Mouse (Mus musculus) liver, embryonic 13.5 days (tissue): ENCODE results near the gene Tgfbr3l. TPM values are rescaled to one million over a fixed set of nuclear protein-coding genes. Genes with fewer than 3 reads are reported as not detected.

Experiments
- ATAC-seq: fragments of 200-750 bp; cut with Nextera tagmentation; 2 replicates; pipeline ENCODE4 v1.8.0; 2017; ENCODE audit warnings: low read depth, mild to moderate bottlenecking, moderate number of reproducible peaks, moderate library complexity
- DNase-seq: peaks from one replicate; pipeline ENCODE4 v3.0.0; 2022
- H3K27ac ChIP-seq: fragments of 300-500 bp; sonication (generic); 2 replicates; pipeline ENCODE4 v1.5.1; 2015; ENCODE audit warnings: moderate library complexity, mild to moderate bottlenecking, inconsistent platforms
- H3K27me3 ChIP-seq: fragments of 300-500 bp; sonication (generic); 2 replicates; pipeline ENCODE4 v1.6.1; 2015; ENCODE audit warnings: mild to moderate bottlenecking, inconsistent platforms
- H3K36me3 ChIP-seq: fragments of 300-500 bp; sonication (generic); 2 replicates; pipeline ENCODE4 v1.6.1; 2015; ENCODE audit warnings: mild to moderate bottlenecking, inconsistent platforms
- H3K4me1 ChIP-seq: fragments of 300-500 bp; sonication (generic); replicated peaks from 2 replicates; pipeline ENCODE4 v1.6.1; 2015; ENCODE audit warnings: inconsistent platforms
- H3K4me2 ChIP-seq: fragments of 300-500 bp; sonication (generic); 2 replicates; pipeline ENCODE4 v1.6.1; 2015; ENCODE audit warnings: inconsistent platforms, mild to moderate bottlenecking, moderate library complexity
- H3K4me3 ChIP-seq: fragments of 300-500 bp; sonication (generic); replicated peaks from 2 replicates; pipeline ENCODE4 v1.5.1; 2015; ENCODE audit warnings: mild to moderate bottlenecking, inconsistent platforms
- H3K9ac ChIP-seq: fragments of 300-500 bp; sonication (generic); 2 replicates; pipeline ENCODE4 v1.6.1; 2015; ENCODE audit warnings: mild to moderate bottlenecking, inconsistent platforms
- H3K9me3 ChIP-seq: fragments of 300-500 bp; sonication (generic); replicated peaks from 2 replicates; pipeline ENCODE4 v1.6.1; 2016; ENCODE audit warnings: inconsistent platforms
- WGBS: fragments of 180-500 bp; shearing (Covaris S2); methylation state at CpG from one replicate; pipeline ENCODE4 v1.1.7; 2015; ENCODE audit not compliant: insufficient replicate concordance; 5-methylcytosine and 5-hydroxymethylcytosine counted together
- polyA plus RNA-seq: library from polyadenylated mRNA; unstranded; fragments of >200 nt; fragmentation: Nextera tagmentation; extraction: Ambion mirVana; gene quantifications from 2 replicates; pipeline ENCODE4 v1.2.1, GENCODE M21; 2015

The Tgfbr3l gene
- polyA plus RNA-seq, 1 experiment from 2014 or later, result 0.61 TPM

- Histone ChIP-seq H3K4me1 (peaks cover 43% of the 10 kb centered on the region), H3K4me3 (no peak overlapping the region), H3K9ac (no peak overlapping the region), H3K27ac (no peak overlapping the region), H3K27me3 (no peaks in the 10 kb centered on the region), H3K4me2 (no peak overlapping the region), H3K36me3 (peaks cover 48% of the 10 kb centered on the region), H3K9me3 (no peaks in the 10 kb centered on the region)
- no peak for ATAC-seq
- WGBS, result 59% methylated on average over 4 of the region's 4 CpGs
- DNase-seq, result no peak
Measured at GRCm38 (mm10) chr8:4256911-4257310, 8.9 kb downstream of the Tgfbr3l start.

GRCm38 (mm10) chr8:4257350-4257749 is 9.3 kb downstream of the Tgfbr3l start:
- H3K4me2 ChIP-seq, result no peak overlapping the region
- no peak overlapping the region for H3K4me3 ChIP-seq
- H3K27me3 ChIP-seq, result no peaks in the 10 kb centered on the region
- no peak for DNase-seq
- ATAC-seq, result no peak
- WGBS, result 84% methylated on average over 4 of the region's 4 CpGs
- H3K9ac ChIP-seq, result no peak overlapping the region
- no peaks in the 10 kb centered on the region for H3K9me3 ChIP-seq
- H3K4me1 ChIP-seq, result peaks cover 39% of the 10 kb centered on the region
- peaks cover 52% of the 10 kb centered on the region for H3K36me3 ChIP-seq
- no peak overlapping the region for H3K27ac ChIP-seq

GRCm38 (mm10) chr8:4258233-4258632 is 10.2 kb downstream of the Tgfbr3l start:
- Histone ChIP-seq H3K4me1 (peaks cover 36% of the 10 kb centered on the region), H3K4me3 (peak overlapping the region; percentile 68), H3K9ac (peak overlapping the region; percentile 68), H3K9me3 (no peaks in the 10 kb centered on the region), H3K27ac (no peak overlapping the region), H3K4me2 (peak overlapping the region; percentile 99), H3K36me3 (peaks cover 61% of the 10 kb centered on the region), H3K27me3 (no peaks in the 10 kb centered on the region)
- ATAC-seq, result peak; percentile 42
- 3% methylated on average over 35 of the region's 35 CpGs for WGBS
- DNase-seq, result peak; percentile 67

- ATAC-seq, result peak; percentile 61
- Histone ChIP-seq H3K27me3 (no peaks in the 10 kb centered on the region), H3K4me1 (peaks cover 32% of the 10 kb centered on the region), H3K4me3 (peak overlapping the region; percentile 68), H3K36me3 (peaks cover 66% of the 10 kb centered on the region), H3K4me2 (peak overlapping the region; percentile 99), H3K27ac (peak overlapping the region; percentile 59), H3K9me3 (no peaks in the 10 kb centered on the region), H3K9ac (peak overlapping the region; percentile 68)
- peak; percentile 33 for DNase-seq
- WGBS, result 0% methylated on average over 31 of the region's 32 CpGs
Measured at GRCm38 (mm10) chr8:4258678-4259077, 10.7 kb downstream of the Tgfbr3l start.

GRCm38 (mm10) chr8:4259125-4259804 is 11.3 kb downstream of the Tgfbr3l start, which contains the start of gene Ctxn1:
TSS of gene Ctxn1 (minus strand) at chr8:4259274.
- Histone ChIP-seq H3K27ac (peak within 1 kb of the TSS; percentile 77), H3K9me3 (no peaks in the 10 kb centered on the region), H3K4me2 (peak within 1 kb of the TSS; percentile 99), H3K27me3 (no peaks in the 10 kb centered on the region), H3K36me3 (peaks cover 70% of the 10 kb centered on the region), H3K9ac (peak within 1 kb of the TSS; percentile 68), H3K4me3 (peak within 1 kb of the TSS; percentile 68), H3K4me1 (peaks cover 27% of the 10 kb centered on the region)
- 9% methylated on average over 33 of the region's 33 CpGs for WGBS
- DNase-seq (peak; percentile 94), ATAC-seq (peak; percentile 94)

- no peak for ATAC-seq
- H3K4me1 ChIP-seq, result peaks cover 26% of the 10 kb centered on the region
- no peak overlapping the region; the same call in 1 of the 2 replicates for H3K4me3 ChIP-seq
- peak overlapping the region; percentile 99; the same call in 1 of the 2 replicates for H3K4me2 ChIP-seq
- no peak for DNase-seq
- peak overlapping the region; percentile 77 for H3K27ac ChIP-seq
- H3K9ac ChIP-seq, result peak overlapping the region; percentile 58; the same call in 1 of the 2 replicates
- WGBS, result 88% methylated on average over 4 of the region's 4 CpGs
- H3K36me3 ChIP-seq, result peaks cover 70% of the 10 kb centered on the region
- no peaks in the 10 kb centered on the region for H3K27me3 ChIP-seq
- no peaks in the 10 kb centered on the region for H3K9me3 ChIP-seq
Measured at GRCm38 (mm10) chr8:4259805-4260170, 11.8 kb downstream of the Tgfbr3l start.

- peaks cover 87% of the 10 kb centered on the region for H3K36me3 ChIP-seq
- ATAC-seq (no peak), DNase-seq (no peak)
- H3K9ac ChIP-seq, result no peak overlapping the region
- H3K27ac ChIP-seq, result no peak overlapping the region
- WGBS, result 69% methylated on average over 8 of the region's 8 CpGs
- H3K4me3 ChIP-seq, result no peak overlapping the region
- H3K4me2 ChIP-seq, result no peak overlapping the region
- H3K9me3 ChIP-seq, result no peaks in the 10 kb centered on the region
- H3K27me3 ChIP-seq, result no peaks in the 10 kb centered on the region
- peaks cover 19% of the 10 kb centered on the region for H3K4me1 ChIP-seq
Measured at GRCm38 (mm10) chr8:4263105-4263791, 15.2 kb downstream of the Tgfbr3l start.

GRCm38 (mm10) chr8:4265160-4265914 is 17.3 kb downstream of the Tgfbr3l start:
- H3K27me3 ChIP-seq, result no peaks in the 10 kb centered on the region
- WGBS, result 83% methylated on average over 15 of the region's 15 CpGs
- peaks cover 100% of the 10 kb centered on the region for H3K36me3 ChIP-seq

GRCm38 (mm10) chr8:4267627-4268026 is 19.6 kb downstream of the Tgfbr3l start:
- peaks cover 98% of the 10 kb centered on the region for H3K36me3 ChIP-seq
- no peak overlapping the region for H3K4me2 ChIP-seq
- H3K9me3 ChIP-seq, result no peaks in the 10 kb centered on the region
- 79% methylated on average over 15 of the region's 15 CpGs for WGBS
- ATAC-seq (peak; percentile 56; the same call in 1 of the 2 replicates), DNase-seq (no peak)
- H3K27me3 ChIP-seq, result no peaks in the 10 kb centered on the region
- no peak overlapping the region for H3K4me3 ChIP-seq
- H3K4me1 ChIP-seq, result no peaks in the 10 kb centered on the region
- no peak overlapping the region for H3K9ac ChIP-seq
- no peak overlapping the region for H3K27ac ChIP-seq

More at GRCm38 (mm10) chr8:4265160-4265914, 17.3 kb downstream of the Tgfbr3l start:
- no peak for ATAC-seq
- H3K27ac ChIP-seq, result no peak overlapping the region
- H3K4me2 ChIP-seq, result no peak overlapping the region
- no peaks in the 10 kb centered on the region for H3K9me3 ChIP-seq
- H3K4me3 ChIP-seq, result no peak overlapping the region
- DNase-seq, result no peak
- H3K9ac ChIP-seq, result no peak overlapping the region
- H3K4me1 ChIP-seq, result no peaks in the 10 kb centered on the region

GRCm38 (mm10) chr8:4269609-4270008 is 21.6 kb downstream of the Tgfbr3l start:
- peaks cover 92% of the 10 kb centered on the region for H3K36me3 ChIP-seq
- no peak overlapping the region for H3K27ac ChIP-seq
- ATAC-seq, result no peak
- no peak overlapping the region for H3K9ac ChIP-seq
- H3K9me3 ChIP-seq, result no peaks in the 10 kb centered on the region
- no peak overlapping the region for H3K4me2 ChIP-seq
- WGBS, result 89% methylated on average over 6 of the region's 6 CpGs
- DNase-seq, result no peak
- H3K4me1 ChIP-seq, result peaks cover 13% of the 10 kb centered on the region
- no peaks in the 10 kb centered on the region for H3K27me3 ChIP-seq
- no peak overlapping the region for H3K4me3 ChIP-seq
